Mouse (Mus musculus): ENCODE data around the gene A030014E15Rik.
"Not testable (repeated sequence)": the region's sequence is repeated elsewhere in the genome, so short reads cannot be mapped to it uniquely, and the experiment has no call there.

A030014E15Rik gene

DNA sequence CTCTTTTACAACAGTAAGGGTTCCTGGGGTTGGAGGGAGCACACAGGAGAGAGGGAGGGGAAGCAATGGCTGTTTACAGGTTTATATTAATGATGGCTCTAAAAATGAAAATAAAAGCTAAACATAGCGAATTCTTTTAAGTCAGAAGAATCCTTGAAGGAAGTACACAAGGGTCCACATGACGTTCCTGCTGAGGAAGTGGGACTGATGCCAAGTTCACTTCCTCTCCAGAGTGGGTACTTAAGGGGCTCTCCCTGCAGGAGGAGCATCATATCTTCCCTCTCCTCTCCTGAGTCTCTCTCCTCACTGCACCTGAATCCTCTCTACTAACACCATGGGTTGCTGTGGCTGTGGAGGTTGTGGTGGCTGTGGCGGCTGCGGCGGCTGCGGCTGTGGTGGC lies at the start of gene A030014E15Rik:
A030014E15Rik (plus strand) TSS at position 268 of the 400 bp plus-strand sequence.
- in situ Hi-C loops (cut with MboI, MseI): no loop called here

DNA sequence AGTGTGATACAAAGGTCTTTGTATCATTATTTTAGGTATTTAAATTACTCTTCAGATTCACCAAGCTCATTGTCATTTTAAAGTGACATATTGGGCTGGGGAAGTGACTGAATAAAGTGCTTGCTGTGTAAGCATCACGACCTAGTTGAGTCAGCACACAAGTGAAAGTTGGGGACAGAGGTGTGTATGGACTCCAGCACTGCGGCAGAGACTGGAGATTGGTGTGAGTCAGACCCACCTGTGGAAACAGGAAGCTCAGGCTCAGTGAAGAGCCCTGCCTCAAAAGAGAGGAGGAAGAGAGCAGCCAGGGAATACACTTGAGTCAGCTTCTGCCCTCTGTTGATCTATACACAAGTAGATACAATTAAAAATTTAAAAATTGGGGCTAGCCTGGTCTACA lies 45.5 kb upstream of the A030014E15Rik start:
- in situ Hi-C loops (cut with MboI, MseI): loop anchor here (5.0 kb wide), 1 partner anchor 37 kb away; no protein-coding TSS in a partner anchor

DNA sequence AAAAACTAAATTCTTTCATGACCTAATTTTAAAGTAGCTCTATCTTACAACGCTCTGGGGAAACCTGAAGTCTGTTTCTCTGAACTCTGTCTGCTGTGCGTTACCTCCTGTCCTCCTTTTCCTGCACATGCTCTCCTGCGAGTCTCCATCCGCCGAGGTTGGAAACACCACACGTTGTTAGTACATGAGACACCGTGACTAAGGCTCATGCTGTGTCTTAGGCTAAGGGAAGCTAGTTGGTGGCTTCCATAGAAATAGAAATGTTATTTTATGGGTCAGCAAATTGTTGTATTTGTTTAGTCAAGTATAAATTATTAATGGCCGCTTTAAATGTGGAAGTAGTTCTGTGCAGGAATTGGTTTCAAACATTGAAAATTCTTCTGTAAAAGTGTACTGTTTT lies 44.5 kb upstream of the A030014E15Rik start:
- in situ Hi-C loops (cut with MboI, MseI): no loop called here

DNA sequence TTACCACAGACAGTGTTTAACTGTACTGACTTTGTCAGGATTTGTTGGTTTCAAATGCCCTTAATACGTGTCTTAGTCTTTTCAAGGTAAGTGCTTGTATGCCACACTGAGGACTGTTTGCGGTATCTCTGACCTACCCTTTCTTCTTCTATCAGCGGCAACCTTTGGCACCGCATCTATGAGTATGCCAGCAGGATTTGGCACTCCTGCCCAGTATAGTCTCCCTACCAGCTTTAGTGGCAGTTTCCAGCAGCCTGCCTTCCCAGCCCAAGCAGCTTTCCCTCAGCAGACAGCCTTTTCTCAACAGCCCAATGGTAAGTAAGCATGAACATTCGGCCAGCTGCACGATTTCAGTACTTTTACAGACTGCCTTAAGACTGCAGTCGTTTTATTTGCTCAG lies 31.4 kb upstream of the A030014E15Rik start:
- in situ Hi-C loops (cut with MboI, MseI): no loop called here

DNA sequence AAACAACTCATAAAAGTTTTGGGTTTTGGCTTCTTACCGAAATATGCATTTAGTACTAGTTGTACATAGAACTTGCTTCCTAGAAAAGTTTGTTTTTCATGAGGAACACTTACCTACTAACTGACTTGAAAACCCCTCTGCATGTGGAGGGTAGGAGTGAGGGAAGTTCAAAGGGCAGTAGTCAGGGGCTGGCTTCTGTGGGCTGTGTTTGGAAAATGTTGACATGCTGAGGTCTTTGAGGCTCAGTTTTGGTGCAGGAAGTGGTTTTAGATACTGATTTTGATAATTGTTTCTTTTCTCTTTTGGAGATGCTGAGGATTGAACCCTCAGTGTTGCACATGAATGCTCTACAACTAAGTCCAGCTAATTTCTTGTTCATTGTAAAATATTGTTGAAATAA lies 24.1 kb upstream of the A030014E15Rik start:
- in situ Hi-C loops (cut with MboI, MseI): no loop called here

DNA sequence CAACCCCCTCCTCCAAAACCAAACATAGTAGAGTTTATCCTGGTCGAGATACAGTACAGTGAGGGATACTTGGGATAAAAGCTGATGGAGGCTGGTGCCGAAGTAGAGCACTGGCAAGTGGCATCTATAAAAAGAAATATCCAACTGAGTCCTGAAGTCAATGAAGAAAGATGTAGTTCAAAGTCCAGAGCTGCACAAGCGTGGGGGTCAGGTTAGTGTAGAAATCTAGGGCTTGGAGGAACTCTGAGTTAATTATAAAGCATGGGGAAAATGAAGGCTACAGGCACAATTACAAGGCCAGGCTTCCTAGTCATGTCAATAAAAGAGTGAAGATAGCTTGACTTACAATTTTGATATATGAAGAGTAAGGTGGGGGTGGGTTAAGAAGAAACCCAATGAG lies 23.5 kb upstream of the A030014E15Rik start:
- in situ Hi-C loops (cut with MboI, MseI): no loop called here

DNA sequence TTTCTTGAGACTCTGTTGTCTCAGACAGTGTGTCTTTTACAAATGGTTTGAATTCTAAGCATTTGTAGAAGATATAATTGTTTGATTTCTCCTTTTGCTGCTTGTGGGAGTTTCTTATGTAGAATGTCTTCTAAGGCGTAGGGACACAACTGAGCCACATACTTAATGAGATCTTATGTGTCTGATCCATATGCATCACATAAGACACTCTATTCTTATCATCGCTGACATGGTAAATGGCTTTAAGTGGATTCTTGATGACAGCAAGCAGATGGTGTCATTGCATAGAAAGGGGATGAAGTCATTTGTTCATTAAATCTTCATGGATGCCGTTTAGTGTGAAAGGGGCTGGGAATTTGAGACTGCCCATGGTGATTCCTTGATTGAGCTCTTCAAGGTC lies 18.8 kb upstream of the A030014E15Rik start:
- in situ Hi-C loops (cut with MboI, MseI): no loop called here

DNA sequence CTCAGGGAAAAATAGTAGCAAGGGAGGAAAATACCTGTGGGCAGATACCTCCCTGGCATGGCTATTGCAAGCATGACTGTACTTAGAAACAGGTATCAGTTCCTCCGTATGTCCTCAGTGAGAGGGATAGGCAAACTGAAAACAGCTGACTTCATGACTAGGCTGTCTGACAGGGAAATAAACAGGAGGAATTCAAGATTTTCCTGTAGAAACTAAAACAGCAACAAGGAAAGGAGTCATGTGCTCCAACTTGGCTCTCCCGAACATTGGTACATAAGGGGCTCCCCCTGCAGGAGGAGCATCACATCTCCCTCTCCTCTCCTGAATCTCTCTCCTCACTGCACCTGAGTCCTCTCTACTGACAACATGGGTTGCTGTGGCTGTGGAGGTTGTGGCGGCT lies 11.7 kb upstream of the A030014E15Rik start, which contains the start of gene A030005L19Rik:
A030005L19Rik (plus strand) TSS at position 301 of the 400 bp plus-strand sequence.
- in situ Hi-C loops (cut with MboI, MseI): no loop called here

DNA sequence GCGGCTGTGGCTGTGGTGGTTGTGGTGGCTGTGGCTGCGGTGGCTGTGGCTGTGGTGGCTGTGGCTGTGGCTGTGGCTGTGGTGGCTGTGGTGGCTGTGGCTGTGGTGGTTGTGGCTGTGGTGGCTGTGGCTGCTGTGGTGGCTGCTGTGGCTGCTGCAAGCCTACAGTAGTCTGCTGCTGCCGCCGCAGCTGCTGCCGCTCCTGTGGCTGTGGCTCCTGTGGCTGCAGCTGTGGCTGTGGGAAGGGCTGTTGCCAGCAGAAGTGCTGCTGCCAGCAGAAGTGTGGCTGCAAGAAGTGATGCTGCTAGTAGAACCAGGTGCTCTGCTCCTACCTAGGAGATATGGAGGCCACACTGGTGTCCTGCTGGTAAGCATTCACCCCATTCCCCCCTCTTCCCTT lies 11.3 kb upstream of the A030014E15Rik start:
- in situ Hi-C loops (cut with MboI, MseI): not testable (repeated sequence)

DNA sequence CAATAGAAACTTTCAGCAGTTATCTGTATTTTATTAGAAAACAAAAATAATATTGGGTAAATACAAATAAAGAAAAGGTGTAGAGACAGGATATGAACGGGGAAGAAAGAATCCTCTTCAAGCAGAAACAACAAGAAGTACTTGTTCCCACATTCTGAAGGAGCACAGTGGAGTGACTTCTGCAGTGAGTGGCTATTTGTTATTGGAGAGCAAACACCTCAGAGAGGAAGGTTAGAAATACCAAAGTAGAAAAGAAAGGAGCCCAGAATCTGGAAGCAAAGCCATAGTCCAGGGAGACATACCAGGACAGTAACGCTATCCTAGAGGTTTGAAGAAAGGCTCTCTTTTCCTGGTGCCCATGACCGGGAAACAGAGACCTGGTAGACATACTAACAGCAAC lies 5.8 kb downstream of the A030014E15Rik start:
- in situ Hi-C loops (cut with MboI, MseI): not testable (repeated sequence)

DNA sequence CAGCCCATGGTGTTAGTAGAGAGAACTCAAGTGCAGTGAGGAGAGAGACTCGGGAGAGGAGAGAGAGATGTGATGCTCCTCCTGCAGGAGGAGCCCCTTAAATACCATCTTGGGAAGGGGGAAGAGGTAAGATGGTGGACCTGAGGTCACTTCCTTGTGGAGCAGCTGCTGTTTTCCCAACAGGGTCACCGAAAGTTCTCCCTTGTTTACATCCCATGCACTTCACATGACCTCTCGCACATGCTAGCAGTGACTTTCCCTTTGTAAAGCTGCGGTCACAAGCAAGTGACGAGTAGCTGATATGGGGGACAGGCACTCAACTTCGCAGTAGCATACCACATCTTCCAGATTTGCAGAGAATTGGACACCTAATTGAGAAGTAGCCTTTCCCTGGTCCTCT lies 6.6 kb downstream of the A030014E15Rik start, which contains the start of gene Gm6217:
Gm6217 (minus strand) TSS at position 74 of the 400 bp plus-strand sequence.
- in situ Hi-C loops (cut with MboI, MseI): not testable (repeated sequence)

DNA sequence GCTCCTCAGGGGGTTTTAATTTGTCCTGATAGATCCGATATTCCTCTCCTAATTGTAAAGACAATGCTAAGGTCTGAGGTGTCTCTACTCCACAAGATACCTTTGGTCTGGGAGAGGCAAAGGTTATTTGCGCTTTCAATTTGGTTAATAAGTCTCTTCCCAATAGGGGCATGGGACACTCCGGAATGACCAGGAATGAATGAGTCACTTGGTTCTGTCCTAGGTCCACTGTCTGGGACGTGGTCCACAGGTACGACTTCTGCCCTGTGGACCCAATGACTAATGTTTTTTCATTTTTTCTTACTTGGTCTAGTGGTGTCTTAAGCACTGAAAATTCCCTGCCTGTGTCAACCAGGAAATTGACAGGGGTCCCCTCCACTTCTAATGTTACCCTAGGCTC lies 13.9 kb downstream of the A030014E15Rik start:
- in situ Hi-C loops (cut with MboI, MseI): no loop called here

DNA sequence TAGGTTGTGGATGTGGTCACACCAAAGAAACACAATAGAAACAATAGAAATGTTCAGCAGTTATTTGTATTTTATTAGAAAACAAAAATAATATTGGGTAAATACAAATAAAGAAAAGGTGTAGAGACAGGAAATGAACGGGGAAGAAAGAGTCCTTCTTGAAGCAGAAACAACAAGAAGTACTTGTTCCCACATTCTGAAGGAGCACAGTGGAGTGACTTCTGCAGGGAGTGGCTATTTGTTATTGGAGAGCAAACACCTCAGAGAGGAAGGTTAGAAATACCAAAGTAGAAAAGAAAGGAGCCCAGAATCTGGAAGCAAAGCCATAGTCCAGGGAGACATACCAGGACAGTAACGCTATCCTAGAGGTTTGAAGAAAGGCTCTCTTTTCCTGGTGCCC lies 17.8 kb downstream of the A030014E15Rik start:
- in situ Hi-C loops (cut with MboI, MseI): not testable (repeated sequence)

DNA sequence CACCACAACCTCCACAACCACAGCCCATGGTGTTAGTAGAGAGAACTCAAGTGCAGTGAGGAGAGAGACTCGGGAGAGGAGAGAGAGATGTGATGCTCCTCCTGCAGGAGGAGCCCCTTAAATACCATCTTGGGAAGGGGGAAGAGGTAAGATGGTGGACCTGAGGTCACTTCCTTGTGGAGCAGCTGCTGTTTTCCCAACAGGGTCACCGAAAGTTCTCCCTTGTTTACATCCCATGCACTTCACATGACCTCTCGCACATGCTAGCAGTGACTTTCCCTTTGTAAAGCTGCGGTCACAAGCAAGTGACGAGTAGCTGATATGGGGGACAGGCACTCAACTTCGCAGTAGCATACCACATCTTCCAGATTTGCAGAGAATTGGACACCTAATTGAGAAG lies 18.6 kb downstream of the A030014E15Rik start, which contains the start of gene A030003K21Rik:
A030003K21Rik (minus strand) TSS at position 94 of the 400 bp plus-strand sequence.
- in situ Hi-C loops (cut with MboI, MseI): not testable (repeated sequence)

DNA sequence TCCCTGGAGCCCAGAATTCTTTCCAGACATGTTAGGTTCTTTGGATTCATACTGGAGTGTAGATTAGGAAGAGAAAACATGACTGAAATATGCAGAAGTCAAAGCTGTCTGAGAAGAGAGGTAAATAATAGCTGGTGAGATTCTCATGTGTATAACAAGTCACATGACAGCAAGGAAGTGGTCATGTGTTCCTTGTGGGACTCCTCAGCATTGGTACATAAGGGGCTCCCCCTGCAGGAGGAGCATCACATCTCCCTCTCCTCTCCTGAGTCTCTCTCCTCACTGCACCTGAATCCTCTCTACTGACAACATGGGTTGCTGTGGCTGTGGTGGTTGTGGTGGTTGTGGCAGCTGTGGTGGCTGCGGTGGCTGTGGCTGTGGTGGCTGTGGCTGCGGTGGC lies 21.3 kb downstream of the A030014E15Rik start:
- in situ Hi-C loops (cut with MboI, MseI): not testable (repeated sequence)

DNA sequence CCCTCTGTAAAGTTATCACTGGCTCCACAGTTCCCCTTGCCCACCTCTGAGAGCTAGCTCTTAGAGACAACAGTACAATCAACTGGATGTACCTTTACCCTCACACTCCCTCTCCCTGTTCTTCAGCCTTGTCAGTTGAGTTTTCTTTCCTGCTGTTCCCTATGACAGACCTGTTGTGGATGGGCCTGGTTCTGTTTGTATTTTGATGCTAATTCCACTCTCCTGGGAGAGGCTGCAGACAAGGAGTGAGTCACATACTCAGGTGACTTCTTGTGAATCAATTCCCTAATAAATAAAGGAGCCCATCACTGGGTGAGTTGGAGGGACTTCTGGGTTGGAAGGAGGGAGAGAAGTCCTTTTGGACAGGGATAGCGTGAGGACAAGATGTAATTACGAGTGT lies 23.9 kb downstream of the A030014E15Rik start:
- in situ Hi-C loops (cut with MboI, MseI): no loop called here

DNA sequence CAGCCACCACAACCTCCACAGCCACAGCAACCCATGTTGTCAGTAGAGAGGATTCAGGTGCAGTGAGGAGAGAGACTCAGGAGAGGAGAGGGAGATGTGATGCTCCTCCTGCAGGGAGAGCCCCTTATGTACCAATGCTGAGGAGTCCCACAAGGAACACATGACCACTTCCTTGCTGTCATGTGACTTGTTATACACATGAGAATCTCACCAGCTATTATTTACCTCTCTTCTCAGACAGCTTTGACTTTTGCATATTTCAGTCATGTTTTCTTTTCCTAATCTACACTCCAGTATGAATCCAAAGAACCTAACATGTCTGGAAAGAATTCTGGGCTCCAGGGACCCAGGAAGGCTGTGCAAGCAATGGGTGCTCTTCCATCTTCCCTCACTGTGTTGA lies 31.2 kb downstream of the A030014E15Rik start, which contains the start of gene Gm7544:
Gm7544 (minus strand) TSS at position 101 of the 400 bp plus-strand sequence.
- in situ Hi-C loops (cut with MboI, MseI): not testable (repeated sequence)

DNA sequence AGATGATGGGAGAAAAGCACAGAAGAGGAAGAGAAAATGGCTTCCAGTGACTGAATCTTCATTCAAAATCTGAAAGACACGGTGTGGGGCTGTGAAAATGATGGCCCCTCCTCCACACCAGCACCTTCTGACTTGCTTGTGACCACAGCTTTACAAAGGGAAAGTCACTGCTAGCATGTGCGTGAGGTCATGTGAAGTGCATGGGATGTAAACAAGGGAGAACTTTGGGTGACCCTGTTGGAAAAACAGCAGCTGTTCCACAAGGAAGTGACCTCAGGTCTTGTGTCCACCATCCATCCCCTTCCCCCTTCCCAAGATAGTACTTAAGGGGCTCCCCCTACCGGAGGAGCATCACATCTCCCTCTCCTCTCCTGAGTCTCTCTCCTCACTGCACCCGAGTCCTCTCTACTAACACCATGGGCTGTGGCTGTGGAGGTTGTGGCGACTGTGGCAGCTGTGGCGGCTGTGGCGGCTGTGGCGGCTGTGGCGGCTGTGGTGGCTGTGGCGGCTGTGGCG lies 35.2 kb downstream of the A030014E15Rik start, which contains the start of gene Gm47955:
Gm47955 (plus strand) TSS at position 417 of the 516 bp plus-strand sequence.
- in situ Hi-C loops (cut with MboI, MseI): no loop called here

DNA sequence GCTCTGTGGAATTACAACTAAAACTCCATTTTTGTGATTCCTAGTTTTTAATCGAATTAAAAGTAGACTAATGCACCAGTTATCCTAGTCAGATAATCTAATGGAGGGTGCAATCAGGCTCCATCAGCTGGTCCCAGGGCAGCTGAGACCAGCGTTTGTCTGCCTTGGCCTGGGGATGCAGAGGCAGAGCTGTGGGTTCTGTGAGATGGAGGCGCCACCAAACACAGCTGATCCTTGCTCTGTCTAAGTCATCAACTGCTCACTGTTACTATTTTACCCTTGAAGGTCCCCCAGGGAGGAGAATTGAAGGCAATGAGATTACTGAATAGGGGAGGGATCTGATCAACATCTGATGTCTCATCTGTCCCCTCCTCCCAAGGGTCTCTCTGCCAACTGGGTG lies 41.7 kb downstream of the A030014E15Rik start:
- in situ Hi-C loops (cut with MboI, MseI): no loop called here

DNA sequence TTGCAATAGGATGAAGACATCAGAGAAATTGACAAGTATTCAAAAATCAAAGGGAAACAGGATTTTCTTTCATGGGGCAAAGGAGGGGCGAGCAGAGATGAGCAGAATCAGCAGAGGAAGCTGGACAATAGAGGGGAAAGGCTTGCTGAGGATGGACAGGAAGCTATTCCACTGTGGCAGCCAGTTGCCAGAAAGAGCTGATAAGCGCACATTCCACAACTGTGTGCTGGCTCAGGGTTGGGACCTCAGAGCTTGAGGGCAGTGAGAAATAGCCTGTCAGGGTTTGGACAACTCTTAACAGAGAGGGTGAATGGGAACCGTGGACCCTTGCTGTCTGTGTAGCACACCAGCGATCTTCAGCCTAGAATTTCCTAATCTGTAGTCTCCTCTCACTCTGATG lies 47.3 kb downstream of the A030014E15Rik start:
- in situ Hi-C loops (cut with MboI, MseI): no loop called here

DNA sequence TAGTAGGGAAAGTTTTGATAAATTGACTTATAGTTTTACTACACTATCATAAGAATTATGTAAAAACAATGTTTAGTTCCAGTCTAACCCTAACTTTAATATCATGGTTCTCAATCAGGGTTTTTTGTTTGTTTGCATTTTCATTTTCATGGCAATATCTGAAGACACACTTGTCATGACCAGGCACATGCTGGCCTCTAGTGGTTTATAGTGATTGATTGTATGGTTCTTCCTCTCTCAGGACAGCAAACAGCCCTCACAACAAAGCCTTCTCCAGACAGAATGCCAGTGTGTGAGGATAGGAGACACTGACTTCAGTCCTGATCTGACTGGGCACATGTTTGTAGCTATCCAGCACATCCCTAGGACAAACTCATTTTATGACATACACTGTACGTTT lies 48.5 kb downstream of the A030014E15Rik start:
- in situ Hi-C loops (cut with MboI, MseI): no loop called here

DNA sequence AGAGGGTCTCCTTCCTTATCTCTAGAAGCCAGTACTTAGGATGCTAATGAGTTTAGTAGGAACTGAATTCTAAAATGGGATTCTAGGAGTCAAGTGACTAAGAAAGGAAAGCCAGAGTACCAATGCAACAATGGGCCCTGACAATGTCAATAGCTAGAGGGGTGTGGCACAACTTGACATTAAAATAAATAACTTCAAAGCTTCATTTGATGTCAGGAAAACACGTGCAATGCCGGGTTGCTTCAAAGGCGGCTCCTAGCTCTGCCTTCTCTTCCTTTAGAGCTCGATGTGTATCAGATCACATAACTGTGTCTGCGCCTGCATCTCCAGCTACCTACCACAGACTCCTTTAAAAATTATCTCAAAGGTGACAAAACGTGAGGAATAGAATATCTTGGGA lies 49.2 kb downstream of the A030014E15Rik start:
- in situ Hi-C loops (cut with MboI, MseI): no loop called here

DNA sequence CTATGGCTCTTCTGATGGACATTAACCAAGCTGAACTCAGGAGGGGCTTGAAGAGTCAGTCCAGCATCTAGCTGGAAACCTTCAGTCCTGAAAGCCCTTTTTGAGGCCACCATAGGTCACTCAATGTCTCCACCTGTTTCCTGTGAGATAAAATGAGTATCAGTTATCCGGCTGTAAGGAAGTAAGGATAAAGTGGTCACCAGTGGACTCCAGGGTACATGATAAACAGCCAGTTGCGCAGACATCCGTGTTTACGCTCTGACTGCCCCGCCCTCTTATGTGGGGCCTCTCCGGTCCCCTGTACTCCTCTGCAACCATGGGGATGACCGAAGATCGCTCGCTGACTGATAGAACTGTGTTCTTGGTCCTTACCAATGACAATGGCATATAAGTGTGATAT lies 49.6 kb downstream of the A030014E15Rik start:
- in situ Hi-C loops (cut with MboI, MseI): no loop called here
